Mouse (Mus musculus): ENCODE data around the gene Pbx4.

DNA sequence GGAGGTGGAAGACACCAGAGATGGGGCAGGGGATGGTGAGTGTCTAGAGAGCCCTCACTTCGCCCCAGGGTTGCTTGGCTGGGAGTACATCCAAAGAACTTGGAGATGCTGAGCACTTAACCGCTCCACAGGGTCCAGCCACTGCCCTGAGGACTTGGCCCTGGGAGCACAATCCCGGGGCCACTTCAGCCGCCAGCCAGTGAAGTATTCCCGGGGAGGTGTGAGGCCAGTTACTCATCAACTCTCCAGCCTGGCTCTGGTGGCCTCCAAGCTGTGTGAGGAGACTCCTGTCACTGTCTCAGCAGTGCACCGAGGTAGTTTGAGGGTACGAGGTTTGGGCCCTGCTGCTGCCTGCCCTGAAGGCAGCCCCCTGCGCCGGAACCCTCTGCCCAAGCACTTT is 11.8 kb upstream of the Pbx4 start:
- TF ChIP-seq POLR2A (IDR thresholded peaks at IDR 0.05; ENCODE audit: insufficient read length, low read depth) (no peak), REST (IDR thresholded peaks at IDR 0.05; ENCODE audit: insufficient read depth, insufficient read length) (no peak), TCF12 (IDR thresholded peaks at IDR 0.05; ENCODE audit: insufficient read depth, poor library complexity, severe bottlenecking) (no peak), E2F4 (IDR thresholded peaks at IDR 0.05; ENCODE audit: insufficient read depth) (no peak), USF1 (IDR thresholded peaks at IDR 0.05; ENCODE audit: low read depth) (no peak), POLR2AphosphoS2 (IDR thresholded peaks at IDR 0.05; ENCODE audit: insufficient read length, low read depth) (no peak)

Measured in myocyte (in vitro differentiated cells).